Mouse (Mus musculus) cerebellum, postnatal 14 days (tissue): ENCODE measurements around the gene Tmem30b.
"Not testable (repeated sequence)": the region's sequence is repeated elsewhere in the genome, so short reads cannot be mapped to it uniquely, and the experiment has no call there.

ENCODE experiments used
- DNase-seq, 2 experiments: peaks; one replicate each; pipeline ENCODE4 v3.0.0; 2021; ENCODE audit warnings: mixed read lengths in 2 of 2

Tmem30b gene

DNA sequence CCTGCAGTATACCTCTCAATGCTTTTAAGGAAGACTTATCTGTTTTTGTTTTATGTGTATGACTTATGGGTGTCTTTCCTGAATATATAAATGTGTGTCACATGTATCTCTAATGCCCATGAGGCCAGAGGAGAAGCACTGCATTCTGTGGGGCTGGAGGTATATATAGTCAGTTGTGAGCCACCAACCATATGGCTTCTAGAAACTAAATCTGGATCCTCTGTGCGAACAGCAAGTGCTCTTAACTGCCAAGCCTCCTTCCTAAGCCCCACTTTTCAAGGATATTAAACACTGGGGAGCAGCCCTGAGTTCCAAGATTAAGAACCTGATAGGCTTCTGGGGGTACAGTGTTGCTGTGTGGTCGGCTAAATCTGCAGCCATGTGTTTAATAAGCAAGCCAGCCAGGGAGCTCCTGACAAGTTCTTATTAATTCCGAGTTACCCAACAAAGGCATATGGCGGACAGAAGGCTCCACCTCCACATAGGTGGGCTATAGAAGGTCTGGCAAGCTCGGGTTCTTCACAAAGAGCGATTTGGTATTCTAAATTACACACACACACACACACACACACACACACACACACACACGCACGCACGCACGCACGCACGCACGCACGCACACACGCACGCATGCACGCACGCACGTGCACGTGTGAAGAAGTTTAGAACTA lies 12.5 kb upstream of the Tmem30b start:
- no peak for DNase-seq

- DNase-seq: peak; percentile 83 to 85
These were observed 8.0 kb upstream of the Tmem30b start for GRCm38 (mm10) chr12:73554155-73554554.

GRCm38 (mm10) chr12:73548259-73548658 lies 2.1 kb upstream of the Tmem30b start:
- no peak for DNase-seq

- no peak for DNase-seq
These were observed 1.5 kb upstream of the Tmem30b start for GRCm38 (mm10) chr12:73547646-73548045.

DNA sequence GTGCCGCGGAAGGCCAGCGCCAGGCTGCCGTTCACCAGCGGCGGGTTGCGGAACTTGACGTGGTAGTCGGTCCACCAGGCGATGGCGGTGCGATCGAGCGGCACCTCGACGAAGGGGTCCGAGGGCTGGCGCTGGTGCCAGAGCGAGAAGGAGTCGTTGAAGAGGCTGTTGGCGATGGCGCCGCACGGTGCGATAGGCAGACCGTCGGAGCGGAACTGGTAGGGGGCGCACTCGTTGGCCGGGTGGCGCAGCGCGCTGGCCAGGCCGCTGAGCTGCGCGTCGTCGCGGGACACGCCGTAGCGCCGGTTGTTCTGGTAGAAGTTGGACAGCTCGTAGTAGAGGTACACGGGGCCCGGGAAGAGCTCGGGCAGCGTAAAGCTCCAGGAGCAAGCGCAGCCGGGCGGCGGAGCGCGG lies 513 bp downstream of the Tmem30b start:
- DNase-seq: peak; percentile 15 to 28

DNA sequence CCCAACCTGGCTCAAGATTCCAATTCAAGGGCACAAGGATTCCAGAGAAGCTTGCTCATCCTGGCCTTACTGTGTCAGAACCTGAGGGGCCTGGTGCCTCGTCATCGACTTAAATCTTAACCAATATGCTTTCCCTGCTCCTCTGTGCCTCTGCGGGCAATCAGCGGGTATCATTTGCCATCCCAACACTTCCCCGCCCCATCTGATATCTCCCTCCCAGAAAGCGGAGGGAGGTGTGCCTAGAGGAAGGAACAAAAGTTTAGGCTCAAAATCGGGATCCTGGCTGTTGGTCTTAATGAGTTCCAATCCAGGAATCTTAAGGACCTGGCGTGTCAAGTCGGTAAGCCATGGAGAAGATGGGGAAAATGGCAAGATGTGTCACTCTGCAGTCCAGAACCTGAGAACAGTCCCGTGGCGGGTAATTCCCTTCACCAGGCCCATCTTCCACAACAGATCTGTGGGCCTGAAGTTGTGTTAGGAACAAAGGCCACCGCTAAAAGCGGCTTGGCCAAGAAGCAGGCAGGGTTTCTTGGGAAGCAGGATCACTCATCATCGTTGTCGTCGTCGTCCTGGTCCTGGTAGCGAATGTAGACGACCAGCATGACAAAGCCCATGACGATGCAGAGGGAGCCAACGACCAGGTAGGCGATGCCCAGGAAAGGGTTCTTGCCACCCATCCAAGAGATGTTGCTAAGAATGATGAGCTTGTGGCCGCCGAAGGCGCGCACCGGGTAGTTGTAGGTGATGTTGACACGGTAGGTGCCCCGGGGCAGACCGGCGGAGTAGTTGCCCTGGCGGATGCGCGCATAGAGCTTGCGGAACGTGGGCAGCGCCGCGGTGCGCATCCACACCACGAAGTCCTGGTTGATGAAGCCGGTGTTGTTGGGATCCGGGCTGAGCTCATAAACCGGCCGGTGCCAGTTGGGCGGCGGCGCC lies 1.2 kb downstream of the Tmem30b start:
- no peak for DNase-seq

DNA sequence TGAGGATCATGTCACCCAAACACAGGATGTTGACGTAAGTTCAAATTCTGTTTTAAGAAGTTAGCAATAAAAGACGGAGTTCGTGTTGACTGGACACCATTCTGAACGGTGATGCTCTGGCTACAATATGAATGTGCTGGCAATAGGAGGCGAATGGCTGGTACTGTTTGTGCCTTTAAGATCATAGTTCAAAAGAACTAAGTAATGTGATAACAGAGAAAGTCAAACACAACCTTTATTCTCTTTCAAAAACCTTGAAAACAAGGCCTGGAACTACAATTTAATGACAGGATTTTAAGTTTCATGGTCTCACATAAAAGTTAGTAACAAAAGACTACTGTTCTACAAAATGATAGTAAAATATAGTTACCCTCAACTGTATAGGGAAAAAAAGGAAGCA lies 3.0 kb downstream of the Tmem30b start:
- DNase-seq: no peak

GRCm38 (mm10) chr12:73540402-73540801 lies 5.8 kb downstream of the Tmem30b start:
- DNase-seq: no peak

GRCm38 (mm10) chr12:73539151-73539550 lies 7.0 kb downstream of the Tmem30b start:
- DNase-seq: no peak

GRCm38 (mm10) chr12:73538139-73538508 lies 8.1 kb downstream of the Tmem30b start:
- DNase-seq: not testable (repeated sequence)

DNA sequence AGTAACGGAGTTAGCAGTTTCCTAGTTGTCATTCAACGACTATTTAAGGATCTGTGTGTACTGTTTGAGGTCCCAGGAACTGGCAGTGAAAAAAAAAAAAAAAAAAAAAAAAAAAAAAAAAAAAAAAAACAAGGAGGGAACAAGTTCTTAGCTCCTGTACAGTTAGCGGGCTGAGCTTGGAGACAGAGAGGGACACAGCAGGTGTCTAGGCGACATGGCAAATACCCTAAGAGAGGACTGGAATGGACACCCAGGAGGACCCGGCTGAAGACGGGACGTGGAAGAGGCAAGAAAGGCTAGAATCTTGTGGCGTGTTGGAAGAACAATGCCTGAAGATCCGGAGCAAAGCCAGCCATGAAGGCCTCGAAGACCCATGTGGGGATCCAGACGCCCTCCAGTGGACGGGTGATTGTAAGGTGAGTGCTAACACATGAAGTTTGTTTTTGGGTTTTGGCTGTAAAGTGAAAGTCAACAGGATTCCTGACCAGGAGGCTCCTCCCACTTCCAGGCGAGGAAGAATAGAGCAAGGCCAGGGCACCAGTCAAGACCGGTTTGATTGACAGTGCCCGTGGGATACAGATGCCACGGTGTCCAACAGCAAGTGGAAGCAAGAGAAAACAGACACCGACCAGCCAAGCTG lies 8.6 kb downstream of the Tmem30b start:
- no peak for DNase-seq

- peak; percentile 70 to 76 for DNase-seq
These were observed 11.6 kb downstream of the Tmem30b start for GRCm38 (mm10) chr12:73534591-73534990.

DNA sequence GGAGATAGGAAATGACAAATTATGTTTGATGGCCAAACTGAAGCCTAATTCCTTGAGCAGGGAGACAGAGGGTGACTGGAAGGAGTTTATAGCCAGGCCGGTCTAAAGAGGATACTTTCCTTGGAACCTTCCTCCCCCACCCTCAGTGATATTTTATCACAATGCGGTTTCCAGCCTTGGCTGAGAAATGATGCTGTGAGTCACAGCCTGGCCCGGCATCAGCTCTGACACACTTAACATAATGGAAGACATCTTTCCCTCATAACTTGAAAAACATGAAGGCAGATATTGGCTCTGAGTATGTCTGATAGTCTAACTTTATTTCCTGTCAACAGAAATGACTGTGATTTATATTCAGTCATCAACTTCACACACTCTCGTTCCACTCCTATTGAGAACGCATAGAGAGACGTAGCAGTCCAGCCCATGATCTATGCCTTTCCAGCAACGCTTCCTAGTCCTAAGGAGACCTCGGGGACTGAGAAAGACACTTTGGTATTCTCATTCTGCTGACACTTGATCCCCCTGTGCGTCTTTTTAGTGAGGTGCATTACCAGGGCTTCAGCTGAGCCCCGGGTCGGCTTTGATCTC lies 14.2 kb downstream of the Tmem30b start:
- no peak for DNase-seq

- no peak for DNase-seq
These were observed 16.6 kb downstream of the Tmem30b start for GRCm38 (mm10) chr12:73529590-73529989.

GRCm38 (mm10) chr12:73529131-73529530 lies 17.1 kb downstream of the Tmem30b start:
- no peak for DNase-seq

DNA sequence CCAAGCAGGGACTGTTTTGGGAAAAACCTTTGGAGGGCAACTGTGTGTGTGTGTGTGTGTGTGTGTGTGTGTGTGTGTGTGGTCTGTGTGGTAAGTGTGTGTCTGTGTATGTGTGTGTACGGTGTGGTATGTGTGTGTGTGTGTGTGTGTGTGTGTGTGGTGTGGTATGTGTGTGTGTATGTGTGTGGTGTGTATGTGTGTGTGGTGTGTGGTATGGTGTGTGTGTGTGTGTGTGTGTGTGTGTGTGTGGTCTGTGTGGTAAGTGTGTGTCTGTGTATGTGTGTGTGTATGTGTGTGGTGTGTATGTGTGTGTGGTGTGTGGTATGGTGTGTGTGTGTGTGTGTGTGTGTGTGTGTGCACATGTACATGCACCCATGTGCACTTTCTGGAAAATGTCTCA lies 18.1 kb downstream of the Tmem30b start:
- DNase-seq: not testable (repeated sequence)

DNA sequence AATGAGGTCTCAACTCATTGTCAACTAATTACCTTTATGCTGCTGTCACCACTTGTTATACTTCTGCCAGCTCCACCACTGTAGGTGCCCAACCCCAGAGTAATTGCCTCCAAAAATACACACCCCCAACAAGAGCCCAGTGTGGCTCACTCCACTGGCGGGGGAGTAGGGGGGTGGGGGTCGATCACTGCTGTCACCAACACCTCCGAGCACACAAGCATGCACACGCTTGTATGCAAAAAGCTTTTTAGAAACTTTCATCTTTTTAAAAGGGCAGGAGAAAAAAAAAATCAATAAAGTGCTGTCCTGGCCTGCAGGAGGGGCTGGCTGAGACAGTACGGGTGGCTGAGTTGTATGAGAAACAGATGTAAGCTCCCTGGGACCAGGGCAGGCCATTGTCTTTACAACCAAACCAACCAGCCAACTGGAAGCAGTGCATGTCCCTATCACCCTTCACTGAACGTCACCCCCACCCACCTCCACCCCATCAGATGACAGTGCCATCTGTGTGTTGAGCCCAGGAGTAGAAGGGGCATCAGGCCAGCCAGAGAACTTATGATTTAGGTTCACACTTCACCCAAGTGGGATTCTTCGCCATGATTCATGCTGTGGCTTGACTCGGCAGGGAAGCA lies 20.8 kb downstream of the Tmem30b start:
- no peak for DNase-seq

DNA sequence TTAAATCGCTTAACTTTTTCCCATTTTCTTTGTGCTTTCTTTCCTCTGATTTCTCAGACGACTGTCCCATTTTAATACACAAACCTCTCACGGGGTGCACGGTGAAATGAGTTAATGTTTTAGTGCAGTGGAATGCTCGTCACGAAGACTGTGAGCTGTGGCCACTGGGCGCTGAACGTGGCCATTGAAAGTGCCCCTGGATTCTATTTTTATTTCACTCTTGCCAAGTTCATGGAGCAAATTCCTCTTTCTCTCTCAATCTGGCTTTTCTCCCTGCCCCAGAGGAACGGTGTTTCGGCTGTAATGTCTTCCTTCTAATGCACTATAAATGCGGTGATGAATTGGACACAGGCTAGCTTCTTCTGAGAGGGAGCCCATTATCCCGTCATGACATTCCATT lies 23.1 kb downstream of the Tmem30b start:
- no peak for DNase-seq

- DNase-seq: no peak
These were observed 24.2 kb downstream of the Tmem30b start for GRCm38 (mm10) chr12:73521944-73522343.

DNA sequence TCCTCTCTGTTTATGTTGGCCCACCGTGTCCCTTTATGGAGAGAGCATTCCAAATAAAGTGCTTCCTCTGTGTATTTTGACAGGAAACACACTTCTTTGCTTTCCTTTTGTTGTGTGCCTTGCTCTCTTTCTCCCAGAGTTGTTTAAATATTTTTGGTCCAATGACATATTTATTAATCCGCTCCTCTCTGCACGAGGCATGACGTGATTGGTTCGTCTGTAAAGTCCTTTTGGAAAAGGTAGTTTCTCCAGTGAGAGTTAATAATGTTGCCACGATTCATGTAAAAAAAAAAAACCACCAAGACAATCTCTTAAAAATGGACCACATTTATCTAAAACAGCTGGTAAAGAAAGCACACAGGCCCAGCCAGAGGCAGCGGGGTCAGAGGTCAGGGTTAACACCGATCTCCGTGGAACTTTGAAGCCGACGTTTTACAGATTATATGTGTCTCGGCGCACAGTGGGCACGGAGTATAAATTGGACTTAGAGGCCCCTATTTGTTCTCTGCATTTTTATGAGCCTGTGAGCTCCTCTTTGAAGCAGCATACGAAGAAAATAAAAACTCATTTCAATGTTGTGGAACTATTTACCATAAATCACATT lies 24.9 kb downstream of the Tmem30b start:
- no peak for DNase-seq

DNA sequence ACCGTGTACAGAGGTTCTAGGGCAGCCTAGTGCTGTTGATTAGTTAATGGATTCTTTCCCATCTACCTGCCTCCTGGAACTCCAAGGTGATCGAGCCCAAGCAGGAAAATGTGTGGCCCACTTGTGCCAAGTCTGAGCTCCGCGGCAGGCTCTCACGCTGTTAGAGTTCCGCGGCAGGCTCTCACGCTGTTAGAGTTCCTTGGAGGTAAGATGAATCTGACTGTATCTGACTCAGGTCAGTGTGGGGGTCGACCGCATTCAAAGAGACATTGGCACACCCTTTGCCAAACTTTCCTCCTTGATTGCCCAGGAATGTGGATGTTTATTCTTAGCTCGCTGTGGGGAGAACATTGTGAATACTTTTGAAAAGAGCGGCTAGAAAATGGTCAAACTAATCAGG lies 28.4 kb downstream of the Tmem30b start:
- DNase-seq: no peak

- DNase-seq: peak; percentile 85 to 88
These were observed 29.0 kb downstream of the Tmem30b start for GRCm38 (mm10) chr12:73517022-73517709.
